Mouse (Mus musculus) embryonic facial prominence, embryonic 11.5 days (tissue): ENCODE measurements around the gene Apol10a. TPM values are rescaled to one million over a fixed set of nuclear protein-coding genes. Genes with fewer than 3 reads are reported as not detected.
"Not testable (repeated sequence)": the region's sequence is repeated elsewhere in the genome, so short reads cannot be mapped to it uniquely, and the experiment has no call there.

Experiments
- ATAC-seq: fragments of 200-750 bp; cut with Nextera tagmentation; replicated peaks from 2 replicates; pipeline ENCODE4 v1.8.0; 2017; ENCODE audit warnings: low read depth; ENCODE audit not compliant: insufficient number of reproducible peaks, low FRiP score, low TSS enrichment
- DNase-seq: peaks from one replicate; pipeline ENCODE4 v3.0.0-alpha.2; 2015; ENCODE audit warnings: low spot score
- H3K27ac ChIP-seq: fragments of 300-500 bp; sonication (generic); replicated peaks from 2 replicates; pipeline ENCODE4 v1.5.1; 2014; ENCODE audit warnings: mild to moderate bottlenecking, low read depth, low read length, control low read depth
- H3K27me3 ChIP-seq: fragments of 300-500 bp; sonication (generic); 2 replicates; pipeline ENCODE4 v1.6.1; 2014; ENCODE audit warnings: mild to moderate bottlenecking, low read length, moderate library complexity, mixed read lengths; ENCODE audit not compliant: control insufficient read depth, insufficient read depth
- H3K36me3 ChIP-seq: fragments of 300-500 bp; sonication (generic); replicated peaks from 2 replicates; pipeline ENCODE4 v1.6.1; 2014; ENCODE audit warnings: low read depth, mild to moderate bottlenecking, low read length, moderate library complexity, mixed read lengths; ENCODE audit not compliant: control insufficient read depth, insufficient read depth
- H3K4me1 ChIP-seq: fragments of 300-500 bp; sonication (generic); 2 replicates; pipeline ENCODE4 v1.6.1; 2014; ENCODE audit warnings: low read length, mixed read lengths; ENCODE audit not compliant: control insufficient read depth, insufficient read depth
- H3K4me2 ChIP-seq: fragments of 300-500 bp; sonication (generic); 2 replicates; pipeline ENCODE4 v1.6.1; 2014; ENCODE audit warnings: low read depth, mild to moderate bottlenecking, control low read depth, low read length, moderate library complexity
- H3K4me3 ChIP-seq: fragments of 300-500 bp; sonication (generic); 2 replicates; pipeline ENCODE4 v1.5.1; 2014; ENCODE audit warnings: low read depth, low read length, control low read depth
- H3K9ac ChIP-seq: fragments of 300-500 bp; sonication (generic); replicated peaks from 2 replicates; pipeline ENCODE4 v1.6.1; 2014; ENCODE audit warnings: mild to moderate bottlenecking, control low read depth, low read length
- H3K9me3 ChIP-seq: fragments of 300-500 bp; sonication (generic); replicated peaks from 2 replicates; pipeline ENCODE4 v1.6.1; 2016; ENCODE audit warnings: mild to moderate bottlenecking, low read length, inconsistent platforms, mixed read lengths; ENCODE audit not compliant: control insufficient read depth
- WGBS: fragments of 180-500 bp; shearing (Covaris S2); extraction: QIAGEN DNeasy Blood & Tissue Kit; methylation state at CpG from one replicate; pipeline ENCODE4 v1.1.7; 2014; 5-methylcytosine and 5-hydroxymethylcytosine counted together
- polyA plus RNA-seq: library from polyadenylated mRNA; unstranded; fragments of >200 nt; fragmentation: Nextera tagmentation; extraction: Ambion mirVana; gene quantifications from 2 replicates; pipeline ENCODE4 v1.2.1, GENCODE M21; 2014

Apol10a gene
- polyA plus RNA-seq, 1 experiment from 2014 or later, result not detected

GRCm38 (mm10) chr15:77493181-77493580 is 16.3 kb downstream of the Apol10a start:
- not testable (repeated sequence) for H3K36me3 ChIP-seq, ATAC-seq, H3K27me3 ChIP-seq, H3K9me3 ChIP-seq, H3K27ac ChIP-seq, H3K4me2 ChIP-seq, DNase-seq, H3K9ac ChIP-seq, H3K4me1 ChIP-seq, H3K4me3 ChIP-seq
- WGBS, result no CpG with 5 or more reads among the region's 1 CpGs

- H3K9ac ChIP-seq, H3K4me2 ChIP-seq, H3K36me3 ChIP-seq, ATAC-seq, DNase-seq, H3K4me3 ChIP-seq, H3K4me1 ChIP-seq, H3K9me3 ChIP-seq, H3K27me3 ChIP-seq, H3K27ac ChIP-seq: not testable (repeated sequence)
- 87% methylated on average over 1 of the region's 1 CpGs for WGBS
These were observed 17.8 kb downstream of the Apol10a start for GRCm38 (mm10) chr15:77494694-77495093.

- not testable (repeated sequence) for DNase-seq, H3K4me1 ChIP-seq, H3K27ac ChIP-seq, H3K36me3 ChIP-seq, H3K27me3 ChIP-seq, H3K9me3 ChIP-seq, ATAC-seq, H3K9ac ChIP-seq, H3K4me3 ChIP-seq, H3K4me2 ChIP-seq
These were observed 31.1 kb downstream of the Apol10a start, which contains the start of gene Apol11a for GRCm38 (mm10) chr15:77507966-77508365. Gene Apol11a, plus strand, starts transcription at chr15:77508271.

GRCm38 (mm10) chr15:77520596-77520995 is 43.7 kb downstream of the Apol10a start:
- not testable (repeated sequence) for H3K4me1 ChIP-seq, H3K36me3 ChIP-seq, H3K4me2 ChIP-seq, H3K9ac ChIP-seq, H3K27me3 ChIP-seq, H3K4me3 ChIP-seq, H3K9me3 ChIP-seq, H3K27ac ChIP-seq, ATAC-seq, DNase-seq
- WGBS, result 64% methylated on average over 4 of the region's 4 CpGs

- H3K4me2 ChIP-seq, H3K9ac ChIP-seq, H3K27me3 ChIP-seq, ATAC-seq, H3K4me1 ChIP-seq, H3K9me3 ChIP-seq, H3K36me3 ChIP-seq, H3K4me3 ChIP-seq, H3K27ac ChIP-seq: not testable (repeated sequence)
- peak; percentile 64 for DNase-seq
- WGBS, result 16% methylated on average over 6 of the region's 6 CpGs
These were observed 46.5 kb downstream of the Apol10a start for GRCm38 (mm10) chr15:77523186-77523843.

- Histone ChIP-seq H3K27ac (no peak within 1 kb of the TSS), H3K4me1 (no peaks in the 10 kb centered on the region)
These were observed 56.4 kb downstream of the Apol10a start, which contains the start of gene Apol7c for GRCm38 (mm10) chr15:77533216-77533615. Gene Apol7c, minus strand, starts transcription at chr15:77533316.

GRCm38 (mm10) chr15:77539221-77539620 is 62.4 kb downstream of the Apol10a start:
- H3K4me3 ChIP-seq, H3K9ac ChIP-seq, H3K4me1 ChIP-seq, ATAC-seq, H3K27me3 ChIP-seq, H3K27ac ChIP-seq, H3K36me3 ChIP-seq, H3K4me2 ChIP-seq, H3K9me3 ChIP-seq, DNase-seq: not testable (repeated sequence)
- WGBS, result 49% methylated on average over 1 of the region's 1 CpGs

More at GRCm38 (mm10) chr15:77533216-77533615, 56.4 kb downstream of the Apol10a start, which contains the start of gene Apol7c:
- no peak for DNase-seq
- Histone ChIP-seq H3K9me3 (no peaks in the 10 kb centered on the region), H3K36me3 (no peaks in the 10 kb centered on the region), H3K27me3 (no peaks in the 10 kb centered on the region), H3K4me3 (no peak within 1 kb of the TSS), H3K9ac (no peak within 1 kb of the TSS), H3K4me2 (no peak within 1 kb of the TSS)
- ATAC-seq, result no peak
